Mouse (Mus musculus) embryo, embryonic 10.5 days (tissue): ENCODE data around the gene Zfp511.

Source experiments
- DNase-seq: peaks from one replicate; pipeline ENCODE4 v3.0.0-alpha.2; 2015; ENCODE audit warnings: low spot score

Zfp511 gene

DNA sequence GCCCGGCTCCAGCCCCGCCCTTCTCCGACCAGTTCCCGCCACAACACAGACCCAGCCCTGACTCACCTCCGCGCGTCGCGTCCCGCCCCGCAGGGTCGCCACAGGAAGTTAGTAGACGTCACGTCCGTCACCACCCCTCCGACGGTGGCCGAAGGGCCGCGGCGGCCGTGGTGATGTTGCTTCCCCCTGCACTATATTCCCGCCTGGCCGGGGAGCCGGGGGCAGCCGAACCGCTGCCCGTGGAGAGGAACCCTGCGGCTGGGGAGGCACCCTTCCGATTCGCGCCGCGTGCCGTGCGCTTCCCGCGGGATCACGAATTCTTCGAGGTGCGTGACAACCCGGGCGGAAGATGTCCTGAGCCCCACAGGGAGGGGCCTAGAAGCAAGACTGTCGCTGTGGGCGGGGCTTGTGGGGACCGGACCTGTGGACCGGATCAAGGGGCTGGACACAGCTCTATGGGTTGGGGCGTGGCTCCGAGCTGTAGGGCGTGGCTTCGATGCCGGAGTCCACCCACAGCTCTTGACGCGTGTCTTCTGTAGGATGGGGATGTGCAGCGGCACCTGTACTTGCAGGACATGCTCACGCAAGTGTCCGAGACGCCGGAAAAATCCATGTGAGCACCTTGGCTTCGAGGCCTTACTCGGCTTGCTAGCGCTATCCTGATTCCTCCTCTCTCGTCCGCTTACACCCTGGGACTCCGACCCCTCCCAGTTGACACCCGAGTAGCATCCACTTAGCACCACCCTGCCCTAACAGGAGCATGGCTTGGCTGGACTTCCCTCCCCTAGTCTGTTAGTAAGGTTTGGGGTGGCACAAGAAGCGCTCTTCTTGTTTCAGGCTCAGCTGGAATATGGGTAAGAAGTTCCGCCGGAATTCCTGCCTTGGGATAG, at the start of gene Zfp511, which contains the start of gene Tubgcp2:
TSS of gene Zfp511 (plus strand) at position 111 of the 890 bp plus-strand sequence.
TSS of gene Tubgcp2 (minus strand) at position 389 of the 890 bp plus-strand sequence.
- peak; percentile 99 for DNase-seq

DNA sequence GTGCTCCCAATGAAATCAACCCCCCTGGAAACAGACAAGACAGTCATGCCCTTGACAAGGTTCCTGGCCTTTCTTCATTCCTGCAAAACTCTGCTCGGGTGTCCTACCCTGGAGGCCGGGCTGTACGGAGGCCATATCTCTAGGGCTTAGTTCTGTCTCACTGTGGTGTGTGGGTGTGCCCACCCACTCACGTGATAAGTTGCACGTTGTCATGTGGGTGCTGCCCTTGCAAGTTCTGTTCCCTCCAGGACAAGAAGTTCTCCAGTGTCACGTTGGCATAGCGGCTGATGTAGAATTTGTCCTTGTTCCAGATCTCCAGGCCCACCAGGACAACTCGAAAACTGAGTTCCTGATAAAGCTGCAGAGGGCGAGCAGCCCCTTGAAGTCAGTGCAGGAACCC, 47.9 kb upstream of the Zfp511 start:
- no peak for DNase-seq

DNA sequence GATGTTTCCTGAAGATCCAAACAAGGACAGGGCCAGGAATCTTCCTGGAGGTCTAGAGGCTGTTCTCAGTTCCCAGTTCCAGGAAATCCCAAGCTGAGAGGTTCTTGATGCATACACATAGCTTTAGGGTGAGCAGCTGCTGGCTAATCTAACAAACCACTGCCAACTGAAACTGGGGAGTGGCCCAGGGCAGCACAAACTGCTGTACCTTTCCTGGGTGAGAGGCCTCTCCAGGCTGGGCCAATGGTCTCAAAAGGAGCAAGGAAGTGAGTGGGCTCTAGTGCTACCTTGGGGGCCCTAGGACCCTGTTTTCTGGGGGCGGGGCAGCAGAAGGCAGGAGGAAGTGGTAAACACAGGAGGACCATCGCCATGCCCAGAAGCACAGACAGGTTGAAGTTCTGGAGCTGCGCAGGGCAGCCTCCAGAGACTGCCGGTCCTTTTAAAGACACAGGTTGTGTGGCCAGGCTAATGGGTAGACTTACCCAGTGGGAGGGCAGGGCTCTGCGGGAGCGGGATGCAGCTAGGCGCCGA, 45.3 kb upstream of the Zfp511 start:
- DNase-seq, result no peak

DNA sequence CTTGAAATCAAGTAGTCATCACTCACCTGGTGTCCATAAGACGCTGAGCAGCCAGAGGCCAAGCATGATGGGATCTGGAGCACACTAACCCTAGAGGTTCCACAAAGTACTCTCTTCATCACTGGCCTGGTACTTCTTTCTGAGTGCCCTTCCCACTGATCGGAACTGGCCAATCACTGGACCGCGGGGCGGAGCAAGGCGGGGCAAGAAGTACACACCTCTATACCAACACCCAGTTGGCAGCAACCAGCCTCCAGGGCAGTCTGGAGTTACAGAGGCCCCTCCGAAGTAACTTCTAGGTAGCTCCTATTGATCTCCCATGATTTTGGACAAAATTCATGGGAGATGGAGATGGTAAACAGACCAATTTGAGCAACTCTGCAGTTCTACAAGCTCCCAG, 43.8 kb upstream of the Zfp511 start, which contains the start of gene Adam8:
TSS of gene Adam8 (minus strand) at position 157 of the 400 bp plus-strand sequence.
- no peak for DNase-seq

DNA sequence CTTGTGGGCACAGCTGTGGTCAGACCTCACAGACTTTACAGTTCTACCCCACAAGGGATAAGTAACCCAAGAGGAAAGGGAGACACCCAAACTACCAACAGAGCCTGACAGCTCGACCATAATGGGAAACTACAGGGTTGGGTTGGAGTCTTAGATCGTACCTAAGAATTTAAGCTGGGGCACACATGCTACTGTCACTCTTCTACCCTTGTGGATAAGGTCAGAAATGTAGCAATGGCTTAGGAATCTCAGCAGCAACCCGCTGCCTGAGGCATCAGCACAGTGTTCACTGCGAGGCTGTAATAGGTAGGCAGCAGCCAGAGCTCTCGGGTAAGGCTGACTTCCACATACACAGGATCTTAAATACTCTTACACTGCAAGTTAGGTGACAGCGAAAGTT, 42.7 kb upstream of the Zfp511 start:
- no peak for DNase-seq

DNA sequence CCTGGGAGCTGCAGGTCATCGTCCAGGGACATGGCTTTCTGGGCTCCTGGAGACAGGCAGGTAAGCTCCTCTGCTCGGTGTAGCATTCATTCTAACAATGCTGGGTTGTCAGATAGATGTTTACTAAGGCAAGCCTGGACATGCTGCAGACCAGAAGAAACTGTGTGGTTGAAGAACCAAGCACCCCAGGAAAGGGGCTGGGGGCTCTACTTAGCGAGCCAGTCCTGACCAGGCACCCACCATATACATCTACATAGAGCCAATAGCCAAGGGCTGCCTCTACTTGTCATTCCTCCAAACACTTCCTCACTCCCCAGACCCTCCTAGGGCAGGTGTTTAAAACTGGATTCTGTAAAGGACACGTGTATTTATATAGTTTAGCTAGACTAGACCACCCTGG, 42.0 kb upstream of the Zfp511 start:
- DNase-seq, result no peak

DNA sequence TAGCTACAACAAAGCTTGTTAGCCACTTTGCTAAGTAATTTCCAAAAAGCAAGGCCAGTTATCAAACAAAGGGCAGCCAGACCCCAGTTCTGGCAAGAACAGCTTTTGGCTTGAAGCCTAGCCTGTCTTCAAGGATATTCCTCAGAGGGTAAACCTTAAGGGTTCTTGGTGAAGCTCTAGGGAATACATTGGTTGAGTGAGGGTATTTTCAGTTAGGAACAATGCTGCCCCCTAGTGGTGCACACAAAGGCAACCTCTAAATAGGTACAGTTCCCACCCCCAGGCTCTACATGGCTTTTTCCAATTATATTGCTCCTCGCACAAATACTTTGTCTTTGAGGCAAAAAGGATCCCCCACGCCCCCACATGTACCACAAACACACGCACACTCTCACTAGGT, 41.5 kb upstream of the Zfp511 start:
- DNase-seq, result peak; percentile 81

DNA sequence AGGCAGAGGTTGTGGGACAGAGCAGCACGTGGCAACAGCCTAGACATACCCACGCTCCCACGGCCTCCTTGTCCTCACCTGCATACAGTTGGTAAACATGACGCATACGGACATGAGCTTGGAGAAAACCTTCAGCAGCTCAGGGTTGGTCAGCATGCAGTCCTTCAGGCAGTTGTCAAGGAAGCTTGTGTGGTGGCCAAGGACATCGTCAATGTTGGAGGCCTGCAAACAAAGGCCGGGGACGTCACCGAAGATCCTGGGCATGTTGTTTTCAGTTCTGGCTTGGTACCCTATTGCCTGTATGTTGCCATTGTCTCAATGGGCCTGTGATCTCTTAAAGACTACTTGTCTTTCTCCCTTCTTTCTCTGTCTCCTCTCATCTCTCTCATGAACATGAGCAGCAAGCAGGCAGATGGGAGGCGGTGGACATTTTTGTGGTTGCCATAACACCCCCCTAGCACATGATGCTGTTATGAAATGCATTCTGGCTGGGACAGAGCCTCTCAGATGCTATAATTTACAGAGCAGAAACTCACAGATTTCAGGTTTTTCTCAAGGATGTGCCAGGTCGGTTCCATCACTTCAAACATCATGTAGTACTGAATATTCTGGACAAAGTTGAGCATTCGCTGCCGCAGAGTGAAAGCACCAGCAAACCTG, 37.4 kb upstream of the Zfp511 start:
- DNase-seq, result no peak

DNA sequence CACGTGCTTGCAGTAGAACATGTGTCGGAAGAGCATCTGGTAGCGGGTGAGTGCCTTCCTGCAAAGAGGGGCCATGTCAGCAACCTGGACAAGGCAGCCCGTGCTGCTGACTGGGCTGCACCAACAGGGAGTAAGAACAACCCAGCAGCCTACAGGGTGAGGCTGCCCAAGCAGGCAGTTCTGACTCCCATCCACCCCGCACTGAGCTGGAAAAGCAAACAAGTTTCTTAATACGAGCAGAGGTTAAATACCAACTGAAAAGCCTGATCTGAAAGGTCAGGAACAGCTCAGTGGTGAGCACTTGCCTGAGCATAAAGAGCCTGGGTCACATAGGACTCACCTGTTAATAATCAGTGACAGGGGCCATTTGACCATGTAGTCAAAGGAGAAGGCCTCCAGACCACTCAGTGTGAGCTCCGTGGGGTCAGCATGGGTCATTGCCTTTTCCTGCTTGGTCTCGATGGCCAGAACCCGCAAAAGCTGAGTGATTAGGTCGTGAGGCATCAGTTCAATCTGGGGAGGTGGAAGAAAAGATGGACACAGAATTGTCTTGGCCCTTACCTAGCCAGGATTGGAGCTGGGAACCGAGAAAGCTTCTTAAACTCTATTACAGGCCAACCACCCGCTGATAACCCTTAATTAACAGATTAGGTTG, 35.0 kb upstream of the Zfp511 start:
- DNase-seq, result peak; percentile 29

DNA sequence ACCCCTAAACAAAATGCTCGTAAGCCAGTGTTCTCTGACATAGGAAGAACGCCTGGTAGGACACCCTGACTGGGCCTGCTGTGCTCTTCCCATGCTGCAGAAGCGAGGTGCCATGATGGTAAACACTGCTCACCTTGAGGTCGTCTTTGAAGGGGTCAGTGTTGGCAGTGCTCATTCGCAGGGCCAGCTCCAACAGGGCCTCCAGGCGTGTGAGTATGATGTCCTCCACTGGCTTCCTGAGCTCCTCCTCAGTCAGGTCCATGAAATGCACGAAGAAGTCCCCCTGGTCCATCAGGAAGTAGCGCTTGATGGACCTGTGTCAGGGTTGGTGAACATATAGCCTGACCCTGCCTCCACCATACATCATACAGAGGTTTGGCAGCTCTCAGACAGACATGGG, 31.5 kb upstream of the Zfp511 start:
- no peak for DNase-seq

DNA sequence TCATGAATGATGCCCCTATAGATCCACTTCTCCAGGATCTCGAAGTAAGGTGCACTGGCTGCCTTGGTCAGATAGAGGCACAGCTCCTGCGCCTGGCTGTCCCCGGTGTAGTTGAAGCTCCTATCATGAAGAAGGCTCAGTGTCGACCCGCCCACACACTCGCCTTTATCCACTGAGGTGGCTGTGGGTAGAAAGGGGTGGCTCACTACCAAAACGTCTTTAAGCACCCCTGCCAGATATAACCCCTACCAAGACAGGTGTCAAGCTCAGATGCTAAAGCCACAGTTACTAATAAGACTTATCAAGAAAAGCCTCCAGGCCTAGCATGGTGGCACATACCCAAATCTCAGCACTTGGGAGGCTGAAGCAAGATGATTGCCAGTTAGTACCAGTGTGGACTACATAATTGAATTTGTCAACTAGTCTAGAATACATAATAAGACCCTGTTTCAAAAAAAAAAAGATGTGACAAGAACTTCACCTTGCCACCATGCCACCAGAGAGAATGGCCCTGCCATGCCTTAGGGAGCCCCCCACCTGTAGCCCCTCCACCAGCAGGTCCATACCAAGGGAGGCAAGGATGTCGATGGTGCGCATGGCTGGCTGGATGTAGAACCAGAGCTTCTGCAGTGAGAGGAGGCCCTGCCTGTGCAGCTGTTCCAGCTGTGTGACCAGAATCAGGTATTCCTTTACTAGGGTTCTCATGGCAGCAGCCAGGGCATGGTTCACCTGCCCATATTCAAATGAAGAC, 29.2 kb upstream of the Zfp511 start:
- no peak for DNase-seq

DNA sequence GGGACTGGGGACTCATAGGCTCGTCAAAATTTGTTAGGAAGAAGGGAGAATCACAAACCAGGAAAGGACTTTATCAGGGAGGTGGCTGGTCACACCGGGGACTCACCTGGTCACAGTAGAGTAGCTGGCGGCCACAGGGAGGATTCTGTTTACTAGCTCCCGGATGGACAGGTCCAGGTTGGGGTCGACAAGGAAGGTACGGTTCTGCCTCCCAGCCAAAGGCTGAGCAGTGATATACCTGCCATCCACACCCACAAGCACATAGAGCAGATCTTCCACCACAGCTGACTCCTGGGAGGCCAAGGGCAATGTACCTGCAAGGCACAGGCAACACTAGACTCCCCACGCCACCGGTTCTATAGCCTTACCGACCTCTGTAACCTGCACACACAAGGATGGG, 28.4 kb upstream of the Zfp511 start:
- no peak for DNase-seq

DNA sequence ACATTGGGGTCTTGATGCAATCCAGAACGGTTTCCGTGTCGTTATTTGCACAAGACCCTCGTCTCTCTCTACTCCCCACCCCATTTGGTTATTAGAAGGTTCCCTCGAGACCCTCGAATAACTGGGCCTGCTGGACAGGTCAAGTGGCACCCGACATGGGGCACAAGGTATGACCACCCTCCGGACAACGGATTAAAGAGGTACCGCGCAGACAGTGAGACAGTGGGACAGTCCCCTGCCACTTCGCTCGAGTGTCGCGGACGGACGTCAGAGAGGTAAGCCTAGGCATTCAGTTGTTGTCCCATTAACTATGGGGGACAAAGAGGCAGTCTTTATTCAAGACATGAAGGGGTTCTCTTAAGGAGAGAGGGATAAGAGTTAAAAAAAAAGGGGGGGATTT, 24.9 kb upstream of the Zfp511 start:
- no peak for DNase-seq

DNA sequence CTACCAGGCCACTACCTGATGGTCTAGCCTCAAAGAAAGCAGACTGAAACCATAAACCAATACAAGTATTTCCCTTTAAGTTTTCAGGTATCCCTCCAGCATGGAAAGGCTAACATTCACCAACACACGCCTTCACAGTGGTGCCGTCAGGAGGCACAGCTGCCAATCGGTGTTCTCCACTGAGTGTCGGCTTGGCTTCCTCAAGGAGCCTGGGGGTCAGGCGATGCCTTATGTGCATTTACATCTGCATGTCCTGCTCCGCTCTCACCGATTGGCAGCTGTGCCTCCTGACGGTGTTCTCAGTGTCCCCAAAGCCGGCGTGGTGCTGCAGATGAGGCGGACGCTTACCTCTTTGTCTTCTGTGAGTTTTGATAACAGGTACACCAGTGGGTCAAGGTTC, 4.4 kb upstream of the Zfp511 start:
- no peak for DNase-seq

DNA sequence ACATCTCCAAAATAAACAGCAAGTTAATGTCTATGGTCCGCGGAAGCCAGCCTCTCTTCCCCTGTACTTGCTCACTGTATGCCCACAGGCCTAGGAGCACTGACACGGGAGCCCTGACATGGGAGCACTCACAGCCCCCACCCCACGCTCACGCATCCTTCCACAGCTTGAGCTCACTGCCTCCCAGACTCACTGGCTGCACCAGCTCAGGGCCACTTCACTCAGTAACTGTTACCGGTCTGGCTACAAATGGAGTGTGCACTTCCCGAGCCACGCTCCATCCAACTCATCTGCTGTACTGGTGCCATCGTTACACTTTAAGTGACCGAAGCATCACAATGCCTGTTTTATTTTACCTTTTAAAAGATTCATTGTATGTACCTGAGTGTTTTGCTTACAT, 3.8 kb upstream of the Zfp511 start:
- DNase-seq, result no peak

DNA sequence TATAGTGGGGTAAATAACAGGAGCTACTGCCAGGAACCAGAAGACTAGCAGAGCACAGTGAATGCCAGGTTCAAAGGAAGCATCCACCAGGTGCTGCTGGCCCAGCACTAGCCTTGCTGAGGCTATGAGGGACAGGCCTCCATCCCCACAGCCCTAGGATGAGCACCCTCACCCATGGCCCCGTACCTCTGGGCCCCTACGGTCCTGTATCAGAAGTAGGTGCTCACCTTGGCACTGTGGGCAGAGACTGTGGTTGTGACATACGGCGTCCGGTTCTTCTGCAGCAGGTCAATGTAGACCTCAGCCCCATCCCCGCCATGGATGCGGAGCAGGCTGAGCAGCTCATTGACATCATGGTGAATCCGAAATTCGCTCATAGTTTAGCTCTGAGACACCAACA, 2.8 kb upstream of the Zfp511 start:
- DNase-seq, result no peak

DNA sequence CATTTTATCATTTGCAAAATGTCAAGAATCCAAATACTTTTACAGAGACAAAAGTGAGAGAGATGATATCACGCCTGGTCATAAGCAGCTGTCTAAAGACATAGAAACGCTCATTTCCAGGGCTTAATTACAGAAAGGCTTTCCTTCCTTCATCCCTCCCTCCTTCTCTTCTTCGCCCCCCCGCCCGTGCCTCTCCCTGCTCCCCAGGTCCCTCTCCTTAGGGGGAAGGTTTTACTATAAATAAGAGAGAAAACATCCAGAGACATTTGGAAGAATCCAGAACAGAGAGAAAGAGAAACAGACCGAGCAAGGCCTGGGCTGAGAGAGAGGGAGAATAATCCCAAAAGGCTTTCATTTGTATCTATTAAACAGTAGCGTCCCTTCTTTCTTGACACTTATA, 735 bp upstream of the Zfp511 start:
- DNase-seq, result no peak

DNA sequence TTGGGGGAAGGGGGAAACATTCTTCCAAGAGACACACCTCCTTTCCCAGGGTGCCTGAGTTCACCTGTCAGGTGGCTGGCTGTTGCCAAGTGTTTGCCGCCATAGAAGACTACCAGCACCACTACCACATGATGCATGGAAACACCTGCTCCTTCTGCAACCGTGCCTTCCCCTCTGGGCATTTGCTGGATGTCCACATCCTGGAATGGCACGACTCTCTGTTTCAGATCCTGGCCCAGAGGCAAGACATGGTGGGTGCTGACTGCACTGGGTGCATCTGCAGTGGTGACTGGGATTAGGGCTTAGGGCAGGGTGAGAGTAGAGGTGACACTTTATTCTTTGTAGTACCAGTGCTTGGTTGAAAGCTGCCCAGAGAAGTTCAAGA, 972 bp downstream of the Zfp511 start:
- no peak for DNase-seq

DNA sequence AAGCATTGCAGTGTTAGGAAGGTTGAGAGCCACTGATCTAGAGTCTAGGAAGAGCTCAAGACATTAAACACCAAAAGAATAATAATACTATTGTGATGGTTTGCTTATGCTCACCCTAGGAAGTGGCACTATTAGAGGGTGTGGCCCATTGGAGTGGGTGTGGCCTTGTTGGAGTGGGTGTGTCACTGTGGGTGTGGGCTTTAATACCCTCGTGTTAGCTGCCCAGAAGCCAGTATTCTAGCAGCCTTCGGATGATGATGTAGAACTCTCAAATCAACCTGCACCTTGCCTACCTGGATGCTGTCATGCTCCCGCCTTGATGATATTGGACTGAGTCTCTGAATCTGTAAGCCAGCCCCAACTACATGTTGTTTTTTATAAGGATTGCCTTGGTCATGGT, 6.5 kb downstream of the Zfp511 start:
- DNase-seq, result no peak

DNA sequence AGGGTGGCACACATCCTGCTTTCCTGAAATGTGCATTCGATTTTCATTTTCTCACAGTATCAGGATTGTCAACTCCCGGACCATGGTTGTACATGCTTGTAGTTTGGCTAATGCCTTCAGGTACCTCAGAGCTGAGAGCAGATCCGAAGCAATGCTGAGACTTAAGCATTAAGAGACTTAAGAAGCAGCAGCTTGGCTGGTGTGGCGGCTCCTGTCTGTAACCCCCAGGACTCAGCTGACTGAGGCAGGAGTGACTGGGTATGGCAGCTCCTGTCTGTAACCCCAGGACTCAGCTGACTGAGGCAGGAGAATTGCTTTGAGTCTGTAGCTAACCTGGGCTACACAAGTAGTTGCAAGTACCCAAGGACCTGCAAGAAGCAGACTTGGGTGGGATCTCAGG, 9.4 kb downstream of the Zfp511 start:
- no peak for DNase-seq

DNA sequence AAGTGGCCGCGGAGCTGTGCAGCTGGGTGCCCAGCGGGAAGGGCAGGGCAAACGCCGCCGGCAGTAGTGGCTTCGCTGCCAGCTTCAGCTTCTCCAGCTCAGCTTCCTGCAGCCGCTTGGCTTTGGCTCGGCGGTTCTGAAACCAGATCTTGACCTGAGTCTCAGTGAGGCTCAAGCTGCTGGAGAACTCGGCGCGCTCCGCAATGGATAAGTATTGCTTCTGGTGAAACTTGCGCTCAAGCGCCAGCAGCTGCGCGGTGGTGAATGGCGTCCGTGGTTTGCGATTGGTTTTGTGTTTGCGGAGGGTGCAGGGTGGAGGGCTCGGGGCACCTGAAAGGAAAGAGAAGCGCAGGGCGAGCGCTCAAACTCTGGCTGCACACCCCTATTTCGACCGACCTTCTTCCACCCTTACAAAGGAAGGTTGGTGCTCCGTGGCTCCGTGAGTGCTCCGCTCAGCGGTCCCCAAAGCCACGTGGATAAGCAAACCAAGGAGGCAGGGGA, 11.7 kb downstream of the Zfp511 start:
- peak; percentile 57 for DNase-seq
